Mouse (Mus musculus) bone marrow, adult 2 months (tissue): ENCODE data around the gene Pgs1.
A peak's percentile ranks its signal among the peaks of the same experiment; 100 is the strongest.

ENCODE experiments used
- CTCF ChIP-seq: fragments of 200-500 bp; IDR thresholded peaks from 2 replicates; pipeline ENCODE4 v1.5.1; 2011; ENCODE audit warnings: low read length, control low read depth; ENCODE audit not compliant: control insufficient read depth, insufficient read depth
- POLR2A ChIP-seq: fragments of 200-500 bp; IDR thresholded peaks from 2 replicates; pipeline ENCODE4 v1.6.1; 2011; ENCODE audit warnings: low read depth, mild to moderate bottlenecking, control low read depth, low read length, borderline replicate concordance; ENCODE audit not compliant: control insufficient read depth

- no peak for TF ChIP-seq CTCF
- TF ChIP-seq POLR2A, result 0 out of 2 replicates have a peak, but pooled peaks have one; percentile 18
Observed at GRCm38 (mm10) chr11:118014391-118014995, 28.4 kb downstream of the Pgs1 start.
